Mouse (Mus musculus): ENCODE measurements around the gene Noto. TPM values are rescaled to one million over a fixed set of nuclear protein-coding genes. Genes with fewer than 3 reads are reported as not detected.
A peak's percentile ranks its signal among the peaks of the same experiment; 100 is the strongest.

The Noto gene
- total RNA-seq (2021): not detected
- long read RNA-seq, experiment 1: 0 reads
- long read RNA-seq, experiment 2: 0 reads

- DNase-seq: no peak
- intact Hi-C loops (cut with DNase I): no loop called here
These were observed at the start of gene Noto for GRCm38 (mm10) chr6:85423836-85424379. Noto (plus strand) TSS chr6:85423886.

GRCm38 (mm10) chr6:85373951-85374733 lies 49.5 kb upstream of the Noto start, which contains the start of gene Rab11fip5:
Rab11fip5 (minus strand) TSS chr6:85374634.
- peak; percentile 53 for DNase-seq
- intact Hi-C loops (cut with DNase I): no loop called here

- intact Hi-C loops (cut with DNase I): no loop called here
- DNase-seq: peak; percentile 96 to 97
These were observed 49.0 kb upstream of the Noto start for GRCm38 (mm10) chr6:85374734-85375114.

GRCm38 (mm10) chr6:85377066-85377734 lies 46.5 kb upstream of the Noto start:
- intact Hi-C loops (cut with DNase I): no loop called here
- no peak for DNase-seq

- no peak for DNase-seq
- intact Hi-C loops (cut with DNase I): no loop called here
These were observed 45.8 kb upstream of the Noto start for GRCm38 (mm10) chr6:85377876-85378275.

- DNase-seq: no peak
- intact Hi-C loops (cut with DNase I): no loop called here
These were observed 45.1 kb upstream of the Noto start for GRCm38 (mm10) chr6:85378629-85379028.

- intact Hi-C loops (cut with DNase I): no loop called here
- peak; percentile 82 to 88 for DNase-seq
These were observed 43.3 kb upstream of the Noto start for GRCm38 (mm10) chr6:85380201-85380900.

- no peak for DNase-seq
- intact Hi-C loops (cut with DNase I): loop anchor here (1.0 kb wide), 1 partner anchor 35 kb away; no protein-coding TSS in a partner anchor
These were observed 42.6 kb upstream of the Noto start for GRCm38 (mm10) chr6:85380901-85381647.

GRCm38 (mm10) chr6:85381648-85382020 lies 42.1 kb upstream of the Noto start:
- intact Hi-C loops (cut with DNase I): loop anchor here (1.0 kb wide), 1 partner anchor 35 kb away; no protein-coding TSS in a partner anchor
- no peak for DNase-seq

GRCm38 (mm10) chr6:85382791-85383190 lies 40.9 kb upstream of the Noto start:
- DNase-seq: no peak
- intact Hi-C loops (cut with DNase I): no loop called here

- intact Hi-C loops (cut with DNase I): no loop called here
- DNase-seq: no peak
These were observed 35.1 kb upstream of the Noto start for GRCm38 (mm10) chr6:85388608-85389007.

GRCm38 (mm10) chr6:85391803-85392202 lies 31.9 kb upstream of the Noto start:
- peak; percentile 76 to 84 for DNase-seq
- intact Hi-C loops (cut with DNase I): loop anchor here (2.0 kb wide), 1 partner anchor 129 kb away; no protein-coding TSS in a partner anchor

- intact Hi-C loops (cut with DNase I): no loop called here
- DNase-seq: no peak
These were observed 28.3 kb upstream of the Noto start for GRCm38 (mm10) chr6:85395360-85395759.

GRCm38 (mm10) chr6:85397165-85397564 lies 26.5 kb upstream of the Noto start:
- intact Hi-C loops (cut with DNase I): no loop called here
- peak; percentile 50 to 65 for DNase-seq

- intact Hi-C loops (cut with DNase I): no loop called here
- no peak for DNase-seq
These were observed 24.0 kb upstream of the Noto start for GRCm38 (mm10) chr6:85399715-85400114.

- peak; percentile 20 to 27 for DNase-seq
These were observed 21.1 kb upstream of the Noto start for GRCm38 (mm10) chr6:85402613-85403012.

GRCm38 (mm10) chr6:85403039-85403438 lies 20.6 kb upstream of the Noto start:
- no peak for DNase-seq
- intact Hi-C loops (cut with DNase I): no loop called here

More at GRCm38 (mm10) chr6:85402613-85403012, 21.1 kb upstream of the Noto start:
- intact Hi-C loops (cut with DNase I): no loop called here

- DNase-seq: no peak
- intact Hi-C loops (cut with DNase I): no loop called here
These were observed 14.7 kb upstream of the Noto start for GRCm38 (mm10) chr6:85409003-85409402.

GRCm38 (mm10) chr6:85410771-85411273 lies 12.9 kb upstream of the Noto start:
- intact Hi-C loops (cut with DNase I): loop anchor here (2.0 kb wide), 2 partner anchors 148 to 250 kb away; no protein-coding TSS in a partner anchor
- peak; percentile 75 for DNase-seq

- intact Hi-C loops (cut with DNase I): no loop called here
These were observed 7.9 kb upstream of the Noto start for GRCm38 (mm10) chr6:85415829-85416228.

More at GRCm38 (mm10) chr6:85415829-85416228, 7.9 kb upstream of the Noto start:
- DNase-seq: no peak

Measured in heart, postnatal 14 days (tissue).